Mouse (Mus musculus): Measurements from ENCODE around the gene Nhsl2.

Nhsl2 gene

GRCm38 (mm10) chrX:101889813-101890469 is 40.8 kb downstream of the Nhsl2 start:
- H3K4me3 ChIP-seq (replicated peaks; ENCODE audit: low read length) = no peak overlapping the region
- H3K36me3 ChIP-seq (ENCODE audit: insufficient read depth, low read length) = no peaks in the 10 kb centered on the region
- no peak for TF ChIP-seq NANOG (IDR thresholded peaks at IDR 0.05; ENCODE audit: borderline replicate concordance, low read length)
- TF ChIP-seq POU5F1 (IDR thresholded peaks at IDR 0.05; ENCODE audit: borderline replicate concordance, low read length) = no peak
- no peak for TF ChIP-seq CTCF (conservative IDR thresholded peaks at IDR 0.05; ENCODE audit: low read length)
- H3K27me3 ChIP-seq (ENCODE audit: insufficient read depth, low read length) = peaks cover 13% of the 10 kb centered on the region; the same call in 1 of the 2 replicates
- no peaks in the 10 kb centered on the region for H3K4me1 ChIP-seq (replicated peaks; ENCODE audit: low read depth, low read length)
- H3K9me3 ChIP-seq (ENCODE audit: low read length) = no peaks in the 10 kb centered on the region

- H3K27me3 ChIP-seq (ENCODE audit: insufficient read depth, low read length) = peaks cover 14% of the 10 kb centered on the region; the same call in 1 of the 2 replicates
- no peaks in the 10 kb centered on the region for H3K9me3 ChIP-seq (ENCODE audit: low read length)
- H3K36me3 ChIP-seq (ENCODE audit: insufficient read depth, low read length) = no peaks in the 10 kb centered on the region
- no peak for TF ChIP-seq NANOG (IDR thresholded peaks at IDR 0.05; ENCODE audit: borderline replicate concordance, low read length)
- no peak for TF ChIP-seq CTCF (conservative IDR thresholded peaks at IDR 0.05; ENCODE audit: low read length)
- no peak for TF ChIP-seq POU5F1 (IDR thresholded peaks at IDR 0.05; ENCODE audit: borderline replicate concordance, low read length)
- no peak overlapping the region for H3K4me3 ChIP-seq (replicated peaks; ENCODE audit: low read length)
- no peaks in the 10 kb centered on the region for H3K4me1 ChIP-seq (replicated peaks; ENCODE audit: low read depth, low read length)
Observed at GRCm38 (mm10) chrX:101893796-101894195, 44.6 kb downstream of the Nhsl2 start.

- TF ChIP-seq POU5F1 (IDR thresholded peaks at IDR 0.05; ENCODE audit: borderline replicate concordance, low read length) (no peak), CTCF (conservative IDR thresholded peaks at IDR 0.05; ENCODE audit: low read length) (no peak), NANOG (IDR thresholded peaks at IDR 0.05; ENCODE audit: borderline replicate concordance, low read length) (no peak)
- no peaks in the 10 kb centered on the region for H3K36me3 ChIP-seq (ENCODE audit: insufficient read depth, low read length)
- H3K4me1 ChIP-seq (replicated peaks; ENCODE audit: low read depth, low read length) = no peaks in the 10 kb centered on the region
- peaks cover 21% of the 10 kb centered on the region for H3K27me3 ChIP-seq (ENCODE audit: insufficient read depth, low read length)
- no peaks in the 10 kb centered on the region for H3K9me3 ChIP-seq (ENCODE audit: low read length)
- H3K4me3 ChIP-seq (replicated peaks; ENCODE audit: low read length) = no peak overlapping the region
Observed at GRCm38 (mm10) chrX:101898341-101898740, 49.2 kb downstream of the Nhsl2 start.

- Histone ChIP-seq H3K36me3 (ENCODE audit: insufficient read depth, low read length) (no peaks in the 10 kb centered on the region), H3K27me3 (ENCODE audit: insufficient read depth, low read length) (peaks cover 17% of the 10 kb centered on the region), H3K4me1 (replicated peaks; ENCODE audit: low read depth, low read length) (no peaks in the 10 kb centered on the region), H3K4me3 (replicated peaks; ENCODE audit: low read length) (no peak overlapping the region), H3K9me3 (ENCODE audit: low read length) (no peaks in the 10 kb centered on the region)
- TF ChIP-seq CTCF (conservative IDR thresholded peaks at IDR 0.05; ENCODE audit: low read length) = no peak
- TF ChIP-seq POU5F1 (IDR thresholded peaks at IDR 0.05; ENCODE audit: borderline replicate concordance, low read length) = no peak
- no peak for TF ChIP-seq NANOG (IDR thresholded peaks at IDR 0.05; ENCODE audit: borderline replicate concordance, low read length)
Observed at GRCm38 (mm10) chrX:101901806-101902490, 52.8 kb downstream of the Nhsl2 start.

GRCm38 (mm10) chrX:101902597-101902996 is 53.4 kb downstream of the Nhsl2 start:
- Histone ChIP-seq H3K9me3 (ENCODE audit: low read length) (no peaks in the 10 kb centered on the region), H3K36me3 (ENCODE audit: insufficient read depth, low read length) (no peaks in the 10 kb centered on the region), H3K27me3 (ENCODE audit: insufficient read depth, low read length) (peaks cover 17% of the 10 kb centered on the region), H3K4me3 (replicated peaks; ENCODE audit: low read length) (no peak overlapping the region), H3K4me1 (replicated peaks; ENCODE audit: low read depth, low read length) (no peaks in the 10 kb centered on the region)
- no peak for TF ChIP-seq CTCF (conservative IDR thresholded peaks at IDR 0.05; ENCODE audit: low read length)

- no peaks in the 10 kb centered on the region for H3K36me3 ChIP-seq (ENCODE audit: insufficient read depth, low read length)
- H3K9me3 ChIP-seq (ENCODE audit: low read length) = no peaks in the 10 kb centered on the region
- H3K4me1 ChIP-seq (replicated peaks; ENCODE audit: low read depth, low read length) = peaks cover 6% of the 10 kb centered on the region; the same call in 1 of the 2 replicates
- TF ChIP-seq NANOG (IDR thresholded peaks at IDR 0.05; ENCODE audit: borderline replicate concordance, low read length) (no peak), CTCF (conservative IDR thresholded peaks at IDR 0.05; ENCODE audit: low read length) (no peak), POU5F1 (IDR thresholded peaks at IDR 0.05; ENCODE audit: borderline replicate concordance, low read length) (no peak)
- H3K4me3 ChIP-seq (replicated peaks; ENCODE audit: low read length) = no peak overlapping the region
- peaks cover 1% of the 10 kb centered on the region; the same call in 1 of the 2 replicates for H3K27me3 ChIP-seq (ENCODE audit: insufficient read depth, low read length)
Observed at GRCm38 (mm10) chrX:101907301-101907700, 58.1 kb downstream of the Nhsl2 start.

GRCm38 (mm10) chrX:101929131-101929530 is 79.9 kb downstream of the Nhsl2 start:
- H3K36me3 ChIP-seq (ENCODE audit: insufficient read depth, low read length) = no peaks in the 10 kb centered on the region
- H3K4me1 ChIP-seq (replicated peaks; ENCODE audit: low read depth, low read length) = peaks cover 13% of the 10 kb centered on the region
- no peaks in the 10 kb centered on the region for H3K9me3 ChIP-seq (ENCODE audit: low read length)
- H3K4me3 ChIP-seq (replicated peaks; ENCODE audit: low read length) = no peak overlapping the region
- TF ChIP-seq CTCF (conservative IDR thresholded peaks at IDR 0.05; ENCODE audit: low read length) = no peak
- H3K27me3 ChIP-seq (ENCODE audit: insufficient read depth, low read length) = peaks cover 23% of the 10 kb centered on the region; the same call in 1 of the 2 replicates

- peaks cover 23% of the 10 kb centered on the region; the same call in 1 of the 2 replicates for H3K27me3 ChIP-seq (ENCODE audit: insufficient read depth, low read length)
- H3K9me3 ChIP-seq (ENCODE audit: low read length) = no peaks in the 10 kb centered on the region
- H3K36me3 ChIP-seq (ENCODE audit: insufficient read depth, low read length) = no peaks in the 10 kb centered on the region
- peaks cover 24% of the 10 kb centered on the region for H3K4me1 ChIP-seq (replicated peaks; ENCODE audit: low read depth, low read length)
- H3K4me3 ChIP-seq (replicated peaks; ENCODE audit: low read length) = no peak overlapping the region
- TF ChIP-seq NANOG (IDR thresholded peaks at IDR 0.05; ENCODE audit: borderline replicate concordance, low read length) = no peak
- TF ChIP-seq POU5F1 (IDR thresholded peaks at IDR 0.05; ENCODE audit: borderline replicate concordance, low read length) = no peak
- no peak for TF ChIP-seq CTCF (conservative IDR thresholded peaks at IDR 0.05; ENCODE audit: low read length)
Observed at GRCm38 (mm10) chrX:101930301-101930700, 81.1 kb downstream of the Nhsl2 start.
